Mouse (Mus musculus) liver (tissue): ENCODE measurements around the gene Mill2.
"Not testable (repeated sequence)": the region's sequence is repeated elsewhere in the genome, so short reads cannot be mapped to it uniquely, and the experiment has no call there.

Source experiments
- DNase-seq: peaks from one replicate; pipeline ENCODE4 v3.0.0-alpha.2; 2020; ENCODE audit warnings: mixed read lengths

Mill2 gene

GRCm38 (mm10) chr7:18839865-18840264, at the start of gene Mill2:
Mill2 (plus strand) TSS chr7:18839966.
- DNase-seq, result no peak

DNA sequence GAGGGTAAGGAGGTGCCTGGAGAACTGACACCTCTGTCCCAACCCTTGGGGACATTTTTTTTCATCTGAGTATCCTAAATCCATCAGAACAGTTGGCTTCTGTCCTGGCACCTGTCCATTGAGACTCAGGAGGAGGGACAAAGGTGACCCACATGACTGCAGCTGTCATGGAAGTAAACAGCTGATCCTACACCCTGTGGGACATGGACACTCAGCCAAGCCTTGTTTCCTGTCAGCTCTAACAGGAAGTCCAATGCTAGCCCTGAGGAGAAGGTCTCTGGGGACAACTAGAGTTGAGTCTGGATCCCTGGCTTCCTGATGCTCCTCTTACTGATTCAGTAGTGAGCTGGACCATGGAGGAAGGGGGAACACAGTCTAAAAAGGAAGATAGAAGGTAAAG, 49.1 kb upstream of the Mill2 start:
- DNase-seq, result not testable (repeated sequence)

GRCm38 (mm10) chr7:18798420-18798819, 41.3 kb upstream of the Mill2 start, which contains the start of gene Psg19:
Psg19 (minus strand) TSS chr7:18798520.
- no peak for DNase-seq

DNA sequence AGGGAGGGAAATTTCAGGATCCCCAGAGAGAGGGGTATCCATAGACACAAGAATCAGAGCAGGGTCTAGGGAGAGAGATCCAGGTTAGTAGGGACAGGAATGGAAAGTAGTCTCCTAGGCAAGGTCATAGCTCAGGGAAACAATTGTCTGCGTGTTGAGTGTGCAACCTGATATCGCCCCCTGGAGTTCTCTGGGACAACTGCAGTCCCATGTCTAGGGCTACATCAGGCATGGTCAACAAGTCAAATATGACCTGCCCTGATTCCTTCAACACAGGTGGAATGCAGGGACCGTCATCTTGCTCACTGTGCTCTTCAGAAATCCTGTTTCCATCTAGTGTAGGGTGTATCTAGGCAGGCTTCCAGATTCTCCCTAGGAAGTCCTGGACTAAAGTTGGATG, 40.6 kb upstream of the Mill2 start:
- no peak for DNase-seq

DNA sequence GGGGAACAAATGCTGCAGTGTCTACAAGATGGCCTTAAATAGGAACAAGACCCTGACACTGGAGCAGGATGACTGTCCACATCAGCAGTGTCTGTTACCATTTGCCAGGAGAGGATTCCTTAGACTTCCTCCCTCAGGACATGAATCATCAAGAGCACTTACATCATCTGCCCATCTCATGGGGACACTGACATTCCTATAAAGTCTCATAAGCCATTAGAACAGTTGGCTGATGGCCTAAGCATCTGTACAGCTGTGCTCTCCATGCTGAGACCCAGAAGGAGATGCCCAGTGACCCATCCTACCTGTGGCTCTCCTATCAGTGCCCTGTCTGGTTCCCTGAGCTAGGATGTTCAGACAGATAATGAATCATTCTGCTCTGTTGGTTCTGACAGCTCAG, 36.2 kb upstream of the Mill2 start:
- no peak for DNase-seq

- DNase-seq, result no peak
Observed at GRCm38 (mm10) chr7:18818301-18818700, 21.5 kb upstream of the Mill2 start.

DNA sequence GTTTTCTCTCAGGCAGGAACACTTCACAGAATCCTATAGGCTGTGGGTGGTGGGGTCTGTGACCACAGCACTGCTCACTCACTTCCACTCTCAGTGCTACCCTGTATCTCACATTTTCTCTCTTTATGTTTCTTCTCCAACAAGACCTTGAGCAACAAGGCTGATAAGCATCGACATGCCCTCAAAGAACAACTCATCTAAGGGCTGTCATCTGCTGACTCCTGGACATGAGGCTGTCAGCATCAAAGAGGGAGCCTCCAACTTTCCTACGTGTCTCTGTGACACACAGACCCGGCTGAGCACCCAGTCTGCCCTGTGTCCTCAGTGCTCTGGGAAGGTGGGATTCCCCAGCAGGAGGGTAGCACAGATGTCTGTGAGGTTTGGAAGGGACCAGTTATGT, 18.3 kb upstream of the Mill2 start, which contains the start of gene Psg17:
Psg17 (minus strand) TSS at position 101 of the 400 bp plus-strand sequence.
- no peak for DNase-seq

DNA sequence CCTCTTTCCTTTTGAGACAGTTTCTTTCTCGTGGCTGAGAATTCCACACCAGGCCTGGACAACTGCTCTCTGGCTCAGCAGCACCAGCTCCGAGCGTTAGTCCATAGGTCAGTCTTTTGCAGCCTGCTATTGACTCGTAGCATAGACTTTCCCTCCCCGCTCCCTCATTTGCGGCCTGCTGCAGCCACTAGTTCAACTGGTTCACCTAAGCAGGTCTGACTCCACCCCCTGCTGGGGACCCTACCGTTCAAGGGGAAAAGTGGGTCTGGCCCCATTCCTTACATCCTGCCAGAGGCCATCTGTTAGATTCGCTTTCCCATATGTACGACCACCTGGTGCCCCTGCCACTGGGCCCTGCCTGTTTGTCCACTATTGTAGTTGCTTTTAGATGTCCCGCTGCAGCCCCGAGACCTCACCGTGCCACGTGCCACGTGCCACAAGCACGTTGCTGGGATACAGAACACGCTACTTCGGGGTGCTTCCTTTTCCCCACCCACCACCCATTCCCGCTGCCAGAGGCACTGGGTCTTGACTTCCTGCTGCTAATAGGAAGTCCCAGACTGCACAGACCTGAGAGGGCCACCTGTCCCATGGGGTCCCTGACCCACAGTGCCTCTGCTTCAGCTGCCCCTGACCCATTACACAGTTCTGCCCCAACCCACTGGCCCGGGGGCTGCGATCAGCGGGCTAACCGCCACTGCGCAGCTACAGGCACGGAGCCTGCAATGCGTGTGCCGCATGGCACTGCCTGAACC, 11.8 kb upstream of the Mill2 start:
- peak; percentile 9 for DNase-seq

DNA sequence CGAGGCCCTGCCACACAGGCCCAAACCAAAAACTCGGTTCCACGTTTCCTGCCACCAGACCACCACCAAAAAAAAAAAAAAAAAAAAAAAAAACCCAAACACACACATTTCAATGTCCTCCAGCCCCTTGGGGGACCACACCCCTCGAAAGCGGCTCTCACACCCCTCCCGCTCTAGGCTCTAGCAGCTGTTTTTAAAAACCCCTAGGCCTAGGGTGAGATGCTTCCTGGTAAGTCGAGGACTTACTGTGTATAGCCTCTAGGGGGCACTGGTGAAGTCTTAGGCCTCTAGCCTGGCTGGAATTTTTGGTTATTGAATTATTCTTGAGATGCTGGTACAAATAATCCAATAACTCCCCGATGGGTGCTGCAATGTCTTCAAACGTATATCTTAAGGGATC, 11.2 kb upstream of the Mill2 start:
- no peak for DNase-seq

GRCm38 (mm10) chr7:18829545-18829944, 10.2 kb upstream of the Mill2 start:
- no peak for DNase-seq

DNA sequence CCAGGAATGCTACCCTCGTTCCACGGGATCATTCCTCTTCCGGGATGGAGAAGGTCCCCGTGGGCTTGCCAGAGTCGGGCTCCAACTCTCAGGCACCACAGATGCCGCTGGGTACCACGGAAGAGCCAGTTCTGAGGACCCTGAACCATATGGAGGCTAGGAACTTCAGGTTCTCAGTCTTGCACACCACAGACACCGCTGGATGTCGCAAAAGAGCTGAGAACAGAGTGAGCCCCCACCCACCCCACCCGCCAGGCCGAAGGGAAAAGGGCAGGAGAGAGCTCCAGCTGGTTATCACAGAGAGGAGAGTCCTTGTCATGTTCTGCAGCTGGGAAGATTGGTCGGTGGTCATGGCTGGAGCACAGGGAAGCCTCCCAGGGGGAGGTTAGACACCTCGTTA, 7.5 kb upstream of the Mill2 start:
- no peak for DNase-seq

- peak; percentile 17 for DNase-seq
Observed at GRCm38 (mm10) chr7:18840386-18841173, 814 bp downstream of the Mill2 start.

DNA sequence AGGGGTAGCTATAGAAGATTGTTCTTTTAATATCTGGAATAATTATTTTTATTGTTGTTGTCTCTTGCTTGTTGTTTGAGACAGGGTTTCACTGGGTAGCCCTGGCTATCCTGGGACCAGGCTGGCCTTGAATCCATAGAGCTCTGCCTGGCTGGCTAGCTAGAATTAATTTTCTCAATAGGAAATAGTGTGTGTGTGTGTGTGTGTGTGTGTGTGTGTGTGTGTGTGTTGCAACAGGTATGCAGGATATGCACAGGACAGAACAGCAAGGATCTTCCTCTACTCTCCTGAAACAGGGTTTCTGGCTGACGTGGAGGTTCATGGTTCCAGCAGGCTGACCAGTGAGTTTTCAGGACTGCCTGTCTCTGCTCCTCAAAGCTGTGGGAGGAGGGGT, 1.4 kb downstream of the Mill2 start:
- no peak for DNase-seq

- DNase-seq, result no peak
Observed at GRCm38 (mm10) chr7:18844811-18845210, 5.0 kb downstream of the Mill2 start.

GRCm38 (mm10) chr7:18848395-18848794, 8.6 kb downstream of the Mill2 start:
- DNase-seq, result no peak

DNA sequence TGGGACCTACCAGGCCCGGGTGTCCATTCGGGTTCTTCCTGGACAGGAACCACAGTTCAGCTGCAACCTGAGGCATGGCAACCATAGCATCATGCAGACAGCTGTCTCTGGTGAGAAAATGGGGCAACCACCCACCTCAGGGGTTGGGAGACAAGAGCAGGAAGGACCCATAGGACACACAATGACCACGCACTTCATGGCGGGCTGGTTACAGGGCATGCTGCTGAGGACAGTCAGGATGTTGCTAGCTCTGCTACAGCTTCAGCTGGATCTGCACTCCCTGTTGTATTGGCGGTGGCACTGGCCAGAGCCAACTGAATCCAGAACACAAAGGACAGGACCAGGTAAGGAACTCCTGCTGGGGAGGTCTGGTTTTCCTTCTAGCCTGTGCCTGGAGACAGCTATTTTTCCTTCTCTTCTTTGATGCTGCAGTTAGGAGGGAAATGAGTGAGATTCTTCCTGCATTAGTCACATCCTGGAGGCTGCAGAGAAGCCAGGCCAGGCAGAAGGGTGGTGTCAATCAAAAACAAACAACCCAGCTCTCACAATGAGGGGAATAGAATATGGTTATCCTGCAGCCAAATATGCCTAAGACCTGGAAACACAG, 18.6 kb downstream of the Mill2 start:
- no peak for DNase-seq

DNA sequence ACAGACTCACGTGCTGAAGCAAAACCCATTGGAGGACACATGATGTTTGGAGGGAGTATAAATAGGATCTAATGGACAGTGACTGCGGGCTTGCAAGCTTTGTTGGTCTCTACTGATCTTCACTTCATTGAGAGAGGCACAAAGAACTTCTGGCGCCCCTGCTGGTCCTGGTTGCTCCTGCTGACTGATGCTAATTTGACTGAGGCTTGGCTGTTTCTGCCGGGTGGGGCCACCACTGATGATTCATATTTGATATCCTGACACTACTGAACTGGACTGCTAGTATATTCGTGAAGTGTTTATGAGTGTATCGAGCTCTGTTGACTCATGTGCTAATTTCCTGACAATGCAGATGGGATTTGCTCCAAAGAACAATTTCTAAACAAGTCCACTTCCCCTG, 23.0 kb downstream of the Mill2 start:
- DNase-seq, result no peak

- no peak for DNase-seq
Observed at GRCm38 (mm10) chr7:18868491-18868890, 28.7 kb downstream of the Mill2 start.

DNA sequence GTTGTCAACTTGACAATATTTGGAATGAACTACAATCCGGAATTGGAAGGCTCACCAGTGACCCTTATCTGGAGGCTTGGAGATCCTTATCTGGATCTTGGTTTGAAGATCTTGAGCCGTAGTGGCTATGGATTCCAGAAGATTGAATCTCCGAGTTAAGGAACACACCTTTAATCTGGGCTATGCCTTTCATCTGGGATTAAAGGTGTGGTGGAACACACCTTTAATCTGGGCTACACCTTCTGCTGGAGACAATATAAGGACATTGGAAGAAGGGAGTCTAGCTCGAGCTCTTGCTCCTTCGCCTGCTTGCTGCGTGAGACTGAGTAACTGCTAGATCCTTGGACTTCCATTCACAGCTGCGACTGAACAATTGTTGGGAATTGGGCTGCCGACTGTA, 31.3 kb downstream of the Mill2 start, which contains the start of gene Pglyrp1:
Pglyrp1 (plus strand) TSS at position 301 of the 400 bp plus-strand sequence.
- DNase-seq, result not testable (repeated sequence)

DNA sequence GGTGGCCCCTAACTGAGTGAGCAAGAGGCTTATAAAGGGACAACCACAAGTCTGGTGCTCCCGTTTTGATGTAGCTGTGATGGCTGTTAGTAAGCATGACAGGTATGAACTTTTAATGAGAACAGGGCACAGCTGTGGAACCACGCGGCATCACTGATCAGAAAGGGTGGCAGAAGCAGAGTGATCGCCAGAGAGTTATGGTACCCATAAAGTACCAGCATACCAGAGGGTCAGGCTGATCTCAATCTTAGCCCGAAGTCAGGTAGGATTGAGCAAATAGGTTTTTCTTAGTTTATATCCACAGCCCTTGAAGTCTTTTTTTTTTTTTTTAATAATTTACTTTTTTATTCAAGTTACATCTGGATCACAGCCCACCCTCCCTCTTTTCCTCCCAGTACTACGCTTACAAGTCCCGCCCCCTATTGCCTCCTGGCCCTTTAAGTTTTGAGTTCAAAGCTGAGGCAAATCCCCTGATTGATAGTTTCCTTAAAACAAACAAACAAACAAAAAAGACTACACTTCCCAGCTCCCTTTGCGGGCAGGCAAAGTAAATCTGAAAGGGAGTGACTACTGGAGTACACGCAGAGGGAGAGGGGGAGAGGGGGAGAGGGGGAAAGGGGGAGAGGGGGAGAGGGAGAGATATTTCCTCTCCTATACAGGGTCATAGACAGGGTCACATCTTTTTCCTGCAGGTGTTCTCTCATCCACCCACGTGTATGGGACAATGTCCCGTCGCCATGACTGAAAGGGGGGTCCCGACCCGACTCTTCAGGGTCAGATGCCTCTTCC, 32.4 kb downstream of the Mill2 start:
- no peak for DNase-seq

DNA sequence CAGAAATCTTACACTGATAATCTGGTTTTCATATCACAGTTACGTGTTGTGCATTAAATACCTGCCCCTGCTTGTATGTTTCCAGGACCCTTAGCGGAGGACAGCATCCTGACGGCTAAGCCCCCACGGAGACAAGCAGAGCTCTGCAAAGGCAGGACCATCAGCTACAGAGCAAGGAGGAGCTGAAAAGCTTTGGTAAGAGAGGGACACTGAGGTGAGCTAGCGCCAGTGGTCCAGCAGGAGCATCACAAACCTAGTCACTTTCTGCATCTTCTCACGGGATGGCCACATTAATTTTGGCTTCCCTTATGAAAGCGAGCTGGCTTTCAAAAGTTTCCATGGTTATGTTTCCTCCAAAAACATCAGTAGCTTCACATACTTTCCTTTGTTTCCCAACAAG, 33.0 kb downstream of the Mill2 start:
- DNase-seq, result no peak

GRCm38 (mm10) chr7:18873253-18873652, 33.5 kb downstream of the Mill2 start:
- DNase-seq, result peak; percentile 68

DNA sequence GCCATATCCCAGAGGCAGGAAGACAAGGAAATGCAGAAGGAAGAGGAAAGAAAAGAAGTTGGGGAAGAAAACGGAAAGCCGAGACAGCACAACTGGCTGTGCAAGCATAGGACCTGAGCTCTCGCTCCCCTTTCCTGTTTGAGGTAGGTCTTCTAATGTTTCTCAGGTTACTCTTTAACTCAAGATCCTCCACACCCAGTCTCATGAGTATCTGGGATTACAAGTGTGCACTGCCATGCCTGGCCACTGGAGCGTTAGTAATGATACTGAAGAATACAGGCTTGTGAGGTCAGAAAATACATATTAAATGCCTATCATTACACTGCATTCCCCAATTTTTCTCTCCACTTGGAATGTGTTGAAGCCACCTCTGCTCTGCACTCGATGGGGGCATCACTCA, 35.6 kb downstream of the Mill2 start:
- DNase-seq, result no peak
